Mouse (Mus musculus): ENCODE measurements around the gene Mkks. TPM values are rescaled to one million over a fixed set of nuclear protein-coding genes. Genes with fewer than 3 reads are reported as not detected.
A peak's percentile ranks its signal among the peaks of the same experiment; 100 is the strongest.

Gene Mkks
- 11.9 and 12.2 TPM in 2 replicates for polyA plus RNA-seq (2014; fragmentation: Nextera tagmentation; extraction: Ambion mirVana)

DNA sequence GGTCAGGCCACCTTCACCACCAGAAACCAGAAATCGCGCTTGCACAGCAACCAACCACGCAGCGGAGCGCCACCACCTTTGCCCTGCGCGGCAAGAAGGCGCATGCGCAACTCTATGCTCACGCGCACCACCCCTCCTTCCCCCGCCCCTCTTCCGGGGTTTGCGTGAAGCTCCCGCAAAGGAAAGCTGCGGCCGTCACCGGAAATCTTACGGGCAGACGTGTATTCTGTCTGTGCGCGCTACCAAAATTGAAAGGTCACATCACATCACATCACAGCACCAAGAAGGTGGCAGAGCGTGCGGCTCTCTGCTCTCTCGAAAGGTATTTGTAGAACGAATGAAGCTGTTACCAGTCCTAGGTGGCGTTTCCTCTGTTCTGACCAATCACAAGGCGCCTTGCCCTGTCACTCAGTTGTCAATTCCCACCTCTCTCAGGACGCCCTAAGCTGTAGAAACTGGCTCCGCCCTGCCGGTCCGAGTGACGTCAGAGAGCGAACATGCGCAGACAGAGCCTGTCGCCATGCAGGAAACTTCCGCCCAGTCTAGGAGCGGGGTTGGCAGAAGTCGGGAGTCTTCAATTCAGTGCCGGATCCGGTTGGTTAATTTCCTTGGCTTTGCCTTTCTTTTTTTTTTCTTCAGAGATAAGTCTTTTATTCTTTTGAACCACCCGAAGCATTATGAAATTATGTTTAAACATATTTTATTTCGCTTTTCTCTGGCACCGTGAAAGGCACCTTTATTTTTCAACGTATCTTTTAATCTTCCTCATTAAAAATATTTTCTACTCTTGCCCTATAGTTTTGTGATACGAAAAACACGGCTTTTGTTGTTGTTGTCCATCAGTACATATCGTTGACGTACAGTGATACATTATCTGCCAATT is at the start of gene Mkks, which contains the start of the genes Slx4ip and AL731706.1:
Gene Mkks, minus strand, starts transcription at position 322 of the 883 bp plus-strand sequence.
Gene Slx4ip, plus strand, starts transcription at position 151 of the 883 bp plus-strand sequence.
Gene AL731706.1, minus strand, starts transcription at position 322 of the 883 bp plus-strand sequence.
- H3K9me3 ChIP-seq (ENCODE audit: low read depth, low read length), result no peaks in the 10 kb centered on the region
- H3K27ac ChIP-seq (ENCODE audit: low read depth), result peak within 1 kb of the TSS; percentile 92
- H3K9ac ChIP-seq, result peak within 1 kb of the TSS; percentile 71
- peak within 1 kb of the TSS; percentile 75 for H3K4me3 ChIP-seq (ENCODE audit: low read depth, low read length)
- under 1% methylated on average over 49 of the region's 49 CpGs for WGBS
- peak; percentile 23 for TF ChIP-seq CTCF (IDR thresholded peaks at IDR 0.05; ENCODE audit: low read depth)
- peak within 1 kb of the TSS; percentile 63 for H3K4me2 ChIP-seq
- ATAC-seq (ENCODE audit: insufficient read depth) (peak; percentile 98), DNase-seq (peak; percentile 100)
- H3K36me3 ChIP-seq (ENCODE audit: insufficient read depth), result no peaks in the 10 kb centered on the region
- H3K27me3 ChIP-seq (ENCODE audit: insufficient read depth, low read length), result no peaks in the 10 kb centered on the region
- peaks cover 9% of the 10 kb centered on the region for H3K4me1 ChIP-seq (ENCODE audit: insufficient read depth)

DNA sequence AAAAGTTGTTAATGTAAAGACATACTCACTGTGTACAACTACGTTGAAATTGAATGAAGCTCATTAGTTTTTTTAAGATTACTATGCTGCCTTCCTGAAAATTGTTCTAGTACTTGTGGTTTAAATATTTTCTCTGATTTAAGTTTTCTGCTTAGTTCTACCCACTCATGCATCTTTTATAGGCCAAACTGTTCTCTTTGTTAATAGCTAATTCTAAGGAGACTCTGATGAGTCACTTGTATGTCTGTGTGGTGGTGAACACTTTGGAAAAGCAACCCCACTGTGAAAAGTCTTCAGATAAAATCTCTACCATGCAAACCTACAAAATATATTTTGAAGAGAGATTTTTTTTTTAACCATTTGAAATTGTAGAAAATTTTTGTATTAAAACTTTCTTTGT is 47.1 kb upstream of the Mkks start:
- no peak for DNase-seq
- 89% methylated on average over 1 of the region's 1 CpGs for WGBS

DNA sequence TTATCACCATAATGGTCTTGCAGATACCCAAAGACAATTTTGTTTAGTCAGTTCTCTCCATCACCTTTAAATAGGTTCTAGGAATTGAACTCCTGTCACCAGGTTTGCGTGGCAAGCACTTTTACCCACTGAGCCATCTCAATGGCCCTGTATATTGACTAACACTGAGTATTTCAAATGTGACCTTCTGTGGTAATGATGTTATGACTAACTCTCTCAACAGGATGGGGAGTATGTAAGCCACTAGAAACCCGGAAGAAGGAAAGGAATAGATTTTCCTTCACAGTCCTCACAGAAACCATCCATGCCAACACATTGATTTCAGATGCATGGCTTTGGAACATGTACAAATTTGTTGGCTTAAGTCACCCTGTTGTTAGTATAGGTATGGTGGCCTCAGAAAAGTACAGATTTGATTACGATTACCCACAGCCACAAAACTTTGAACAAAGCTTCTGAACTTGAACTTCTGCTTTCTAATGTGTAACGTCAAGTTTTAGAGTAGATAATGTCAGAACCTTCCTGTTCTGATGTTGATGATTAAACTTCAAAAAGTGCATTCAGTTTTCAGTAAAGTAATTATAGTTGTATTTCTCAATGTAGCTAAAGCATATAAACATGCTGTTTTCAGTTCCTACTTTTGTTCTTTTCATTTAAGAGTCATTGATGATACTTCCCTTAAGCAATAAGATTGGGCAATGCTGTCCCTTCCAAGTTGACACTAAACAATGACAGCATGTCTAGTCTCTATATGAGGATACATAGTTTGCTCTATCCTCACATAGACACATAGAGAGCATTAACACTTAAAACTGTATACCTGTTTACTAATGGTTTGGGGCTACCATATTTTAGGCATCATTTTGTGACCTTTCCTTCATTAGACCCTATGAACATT is 45.5 kb upstream of the Mkks start:
- Histone ChIP-seq H3K36me3 (ENCODE audit: insufficient read depth) (no peaks in the 10 kb centered on the region), H3K4me2 (no peak overlapping the region), H3K27ac (ENCODE audit: low read depth) (no peak overlapping the region), H3K27me3 (ENCODE audit: insufficient read depth, low read length) (no peaks in the 10 kb centered on the region), H3K4me1 (ENCODE audit: insufficient read depth) (no peaks in the 10 kb centered on the region), H3K9me3 (ENCODE audit: low read depth, low read length) (no peaks in the 10 kb centered on the region), H3K4me3 (ENCODE audit: low read depth, low read length) (no peak overlapping the region), H3K9ac (no peak overlapping the region)
- 88% methylated on average over 4 of the region's 4 CpGs for WGBS
- no peak for TF ChIP-seq CTCF (IDR thresholded peaks at IDR 0.05; ENCODE audit: low read depth)
- DNase-seq, result no peak
- no peak for ATAC-seq (ENCODE audit: insufficient read depth)

More for the DNA sequence above, 47.1 kb upstream of the Mkks start:
- H3K27me3 ChIP-seq (ENCODE audit: insufficient read depth, low read length), result no peaks in the 10 kb centered on the region
- H3K4me3 ChIP-seq (ENCODE audit: low read depth, low read length), result no peak overlapping the region
- H3K36me3 ChIP-seq (ENCODE audit: insufficient read depth), result no peaks in the 10 kb centered on the region
- TF ChIP-seq CTCF (IDR thresholded peaks at IDR 0.05; ENCODE audit: low read depth), result no peak
- no peak overlapping the region for H3K27ac ChIP-seq (ENCODE audit: low read depth)
- ATAC-seq (ENCODE audit: insufficient read depth), result no peak
- H3K9ac ChIP-seq, result no peak overlapping the region
- H3K9me3 ChIP-seq (ENCODE audit: low read depth, low read length), result no peaks in the 10 kb centered on the region
- no peaks in the 10 kb centered on the region for H3K4me1 ChIP-seq (ENCODE audit: insufficient read depth)
- no peak overlapping the region for H3K4me2 ChIP-seq

DNA sequence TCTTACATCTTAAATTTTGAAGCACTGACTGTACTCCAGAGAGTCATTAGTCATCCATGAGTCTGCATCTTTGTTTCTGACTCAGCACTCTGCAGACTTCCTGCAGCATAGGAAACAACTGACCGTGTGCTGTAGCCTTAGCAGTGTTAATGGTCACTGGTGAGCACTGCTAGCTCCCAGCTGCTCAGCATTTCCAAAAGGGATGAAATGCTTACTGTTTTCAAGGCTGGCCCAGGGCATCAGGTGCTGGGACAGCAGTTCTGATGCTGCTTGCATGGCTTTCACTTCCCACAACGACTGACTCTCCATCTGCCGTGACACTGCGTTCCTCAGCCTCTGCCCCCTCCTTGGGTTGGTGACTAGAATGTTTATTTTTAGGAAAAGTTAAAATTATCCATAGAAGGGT is 29.8 kb upstream of the Mkks start:
- Histone ChIP-seq H3K4me2 (no peak overlapping the region), H3K27me3 (ENCODE audit: insufficient read depth, low read length) (no peaks in the 10 kb centered on the region), H3K9ac (no peak overlapping the region), H3K27ac (ENCODE audit: low read depth) (no peak overlapping the region), H3K36me3 (ENCODE audit: insufficient read depth) (no peaks in the 10 kb centered on the region), H3K4me1 (ENCODE audit: insufficient read depth) (0 out of 2 replicates have a peak, but pooled peaks cover 4% of the 10 kb centered on the region), H3K4me3 (ENCODE audit: low read depth, low read length) (no peak overlapping the region), H3K9me3 (ENCODE audit: low read depth, low read length) (no peaks in the 10 kb centered on the region)
- ATAC-seq (ENCODE audit: insufficient read depth), result peak; percentile 80; the same call in 1 of the 2 replicates
- TF ChIP-seq CTCF (IDR thresholded peaks at IDR 0.05; ENCODE audit: low read depth), result no peak
- DNase-seq, result peak; percentile 66
- WGBS, result 23% methylated on average over 4 of the region's 4 CpGs

DNA sequence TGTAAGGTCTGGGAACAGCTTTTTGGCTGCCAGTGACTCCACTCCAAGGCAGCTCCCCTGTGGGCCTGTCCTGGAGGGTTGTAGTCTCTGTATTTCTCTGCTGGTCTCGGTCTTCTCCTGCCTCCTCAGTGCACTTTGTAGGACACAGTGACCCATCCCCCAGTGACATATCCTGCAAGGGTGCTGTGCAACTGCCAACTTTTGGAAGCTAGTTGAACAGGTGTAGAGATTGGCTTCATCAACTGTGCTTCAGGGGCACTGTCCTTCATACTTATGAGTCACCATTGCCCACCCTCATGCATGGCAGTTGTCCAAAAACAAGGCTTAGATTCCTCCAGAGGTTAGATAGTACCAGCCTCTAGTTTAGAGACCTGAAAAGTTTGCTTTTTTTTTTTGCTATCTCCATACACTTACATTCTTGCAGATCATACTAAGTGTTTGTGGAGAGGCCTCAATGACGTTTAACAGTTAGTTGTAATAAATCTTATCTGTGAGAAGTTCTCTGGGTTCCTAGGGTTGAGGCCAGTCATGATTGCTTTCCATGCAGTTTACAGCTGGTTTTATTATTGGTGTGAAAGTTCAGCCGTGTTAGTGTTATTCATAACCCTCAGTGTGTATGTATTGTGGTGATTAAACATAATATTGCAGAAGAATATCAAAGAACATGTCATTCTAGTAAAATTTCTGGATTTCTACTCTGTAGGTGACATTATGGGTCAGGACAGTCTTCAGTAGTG is 29.2 kb upstream of the Mkks start:
- Histone ChIP-seq H3K36me3 (ENCODE audit: insufficient read depth) (no peaks in the 10 kb centered on the region), H3K4me1 (ENCODE audit: insufficient read depth) (0 out of 2 replicates have a peak, but pooled peaks cover 4% of the 10 kb centered on the region), H3K4me2 (no peak overlapping the region), H3K27me3 (ENCODE audit: insufficient read depth, low read length) (no peaks in the 10 kb centered on the region), H3K4me3 (ENCODE audit: low read depth, low read length) (no peak overlapping the region), H3K9me3 (ENCODE audit: low read depth, low read length) (no peaks in the 10 kb centered on the region), H3K27ac (ENCODE audit: low read depth) (no peak overlapping the region), H3K9ac (no peak overlapping the region)
- DNase-seq (no peak), ATAC-seq (ENCODE audit: insufficient read depth) (no peak)
- 72% methylated on average over 3 of the region's 3 CpGs for WGBS
- no peak for TF ChIP-seq CTCF (IDR thresholded peaks at IDR 0.05; ENCODE audit: low read depth)

DNA sequence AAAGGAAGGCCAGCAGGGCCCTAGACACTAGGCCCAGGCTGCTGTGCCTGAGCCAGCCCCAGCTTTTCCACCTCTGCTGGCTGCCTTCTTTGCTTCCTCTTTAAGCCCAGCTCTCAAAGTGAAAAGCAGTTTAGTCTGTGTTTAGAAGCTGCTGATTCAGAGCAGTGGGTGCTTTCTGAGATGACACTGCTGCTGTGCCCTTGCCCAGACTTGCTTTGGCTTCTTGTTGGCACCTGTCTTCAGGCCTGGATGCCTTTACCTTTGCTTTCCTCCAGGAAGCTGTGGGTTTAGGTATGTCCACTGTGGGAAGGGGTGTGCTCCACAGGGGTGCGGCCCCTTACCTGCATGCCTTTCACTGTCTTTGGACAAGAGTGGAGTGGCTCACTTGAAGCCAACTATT is 28.2 kb upstream of the Mkks start:
- Histone ChIP-seq H3K9me3 (ENCODE audit: low read depth, low read length) (no peaks in the 10 kb centered on the region), H3K27me3 (ENCODE audit: insufficient read depth, low read length) (no peaks in the 10 kb centered on the region), H3K9ac (no peak overlapping the region), H3K4me2 (no peak overlapping the region), H3K4me3 (ENCODE audit: low read depth, low read length) (no peak overlapping the region), H3K4me1 (ENCODE audit: insufficient read depth) (0 out of 2 replicates have a peak, but pooled peaks cover 4% of the 10 kb centered on the region), H3K27ac (ENCODE audit: low read depth) (no peak overlapping the region), H3K36me3 (ENCODE audit: insufficient read depth) (no peaks in the 10 kb centered on the region)
- no peak for DNase-seq
- WGBS, result 100% methylated on average over 1 of the region's 1 CpGs
- TF ChIP-seq CTCF (IDR thresholded peaks at IDR 0.05; ENCODE audit: low read depth), result no peak
- ATAC-seq (ENCODE audit: insufficient read depth), result no peak; the same call in 1 of the 2 replicates
